Mouse (Mus musculus) limb, embryonic 14.5 days (tissue): ENCODE data around the gene Grm5. TPM values are rescaled to one million over a fixed set of nuclear protein-coding genes. Genes with fewer than 3 reads are reported as not detected.

Source experiments
- ATAC-seq: fragments of 200-750 bp; cut with Nextera tagmentation; 2 replicates; pipeline ENCODE4 v1.8.0; 2017; ENCODE audit warnings: low read depth, moderate number of reproducible peaks, moderate TSS enrichment; ENCODE audit not compliant: low FRiP score
- DNase-seq: peaks from one replicate; pipeline ENCODE4 v3.0.0-alpha.2; 2015; ENCODE audit warnings: low spot score
- H3K27ac ChIP-seq: fragments of 300-500 bp; sonication (generic); replicated peaks from 2 replicates; pipeline ENCODE4 v1.5.1; 2014; ENCODE audit warnings: low read depth, mild to moderate bottlenecking, low read length, moderate library complexity, mixed read lengths
- H3K27me3 ChIP-seq: fragments of 300-500 bp; sonication (generic); 2 replicates; pipeline ENCODE4 v1.6.1; 2014; ENCODE audit warnings: low read length, mixed read lengths; ENCODE audit not compliant: control insufficient read depth, insufficient read depth
- H3K36me3 ChIP-seq: fragments of 300-500 bp; sonication (generic); 2 replicates; pipeline ENCODE4 v1.6.1; 2014; ENCODE audit warnings: mild to moderate bottlenecking, low read length, moderate library complexity, mixed read lengths; ENCODE audit not compliant: control insufficient read depth, insufficient read depth
- H3K4me1 ChIP-seq: fragments of 300-500 bp; sonication (generic); 2 replicates; pipeline ENCODE4 v1.6.1; 2014; ENCODE audit warnings: antibody characterized with exemption, low read length, mixed read lengths; ENCODE audit not compliant: control insufficient read depth, insufficient read depth
- H3K4me2 ChIP-seq: fragments of 300-500 bp; sonication (generic); replicated peaks from 2 replicates; pipeline ENCODE4 v1.6.1; 2014; ENCODE audit warnings: low read depth, mild to moderate bottlenecking, low read length, moderate library complexity; ENCODE audit not compliant: severe bottlenecking
- H3K4me3 ChIP-seq: fragments of 300-500 bp; sonication (generic); replicated peaks from 2 replicates; pipeline ENCODE4 v1.5.1; 2014; ENCODE audit warnings: low read length
- H3K9ac ChIP-seq: fragments of 300-500 bp; sonication (generic); 2 replicates; pipeline ENCODE4 v1.6.1; 2014; ENCODE audit warnings: mild to moderate bottlenecking, low read depth, low read length, moderate library complexity; ENCODE audit not compliant: severe bottlenecking
- H3K9me3 ChIP-seq: fragments of 300-500 bp; sonication (generic); 2 replicates; pipeline ENCODE4 v1.6.1; 2016; ENCODE audit warnings: low read length; ENCODE audit not compliant: control insufficient read depth
- POLR2A ChIP-seq: fragments of 200-500 bp; IDR thresholded peaks from 2 replicates; pipeline ENCODE4 v1.8.0; 2012; ENCODE audit warnings: inconsistent platforms, mild to moderate bottlenecking, moderate library complexity, borderline replicate concordance; ENCODE audit not compliant: insufficient read depth, insufficient read length; ENCODE audit errors: extremely low read depth
- WGBS: fragments of 180-500 bp; shearing (Covaris S2); extraction: QIAGEN DNeasy Blood & Tissue Kit; methylation state at CpG from one replicate; pipeline ENCODE4 v1.1.7; 2014; 5-methylcytosine and 5-hydroxymethylcytosine counted together
- polyA plus RNA-seq, 2 experiments: library from polyadenylated mRNA; depleted of rRNA in 1 of 2; stranded (reverse) in 1 of 2; unstranded in 1 of 2; fragments of >200 nt; fragmentation: Nextera tagmentation in 1 of 2; extraction: Ambion mirVana in 1 of 2; gene quantifications; 2 replicates each; pipeline versions ENCODE4 v1.2.1 to v1.2.3; 2012 to 2014

Gene Grm5
- polyA plus RNA-seq, 2 experiments = 0.01 TPM; not detected in 1

DNA sequence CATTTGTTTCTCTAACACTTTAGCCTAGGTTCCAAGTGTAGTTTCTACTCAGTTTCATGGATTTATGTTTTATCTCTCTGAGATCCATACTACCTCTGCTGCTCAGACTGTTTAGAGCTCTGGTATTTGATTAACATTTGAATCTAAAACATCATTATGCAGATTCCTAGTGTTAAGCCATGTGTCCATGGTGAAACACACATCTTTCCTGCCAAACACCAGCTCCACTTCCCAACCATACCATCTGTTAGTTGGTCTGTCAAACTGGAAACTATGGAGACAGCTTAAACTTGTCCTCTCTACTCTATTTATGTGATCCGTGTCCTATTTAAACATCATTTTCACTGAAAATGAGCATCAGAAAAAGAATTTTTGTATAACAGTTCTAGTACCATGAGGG, 203.6 kb downstream of the Grm5 start:
- DNase-seq = no peak
- Histone ChIP-seq H3K4me3 (no peak overlapping the region), H3K4me1 (no peaks in the 10 kb centered on the region), H3K36me3 (no peaks in the 10 kb centered on the region), H3K27ac (no peak overlapping the region), H3K4me2 (no peak overlapping the region), H3K27me3 (no peaks in the 10 kb centered on the region), H3K9ac (no peak overlapping the region), H3K9me3 (no peaks in the 10 kb centered on the region)
- no peak for TF ChIP-seq POLR2A
- ATAC-seq = no peak
- WGBS = 89% methylated on average over 1 of the region's 1 CpGs

DNA sequence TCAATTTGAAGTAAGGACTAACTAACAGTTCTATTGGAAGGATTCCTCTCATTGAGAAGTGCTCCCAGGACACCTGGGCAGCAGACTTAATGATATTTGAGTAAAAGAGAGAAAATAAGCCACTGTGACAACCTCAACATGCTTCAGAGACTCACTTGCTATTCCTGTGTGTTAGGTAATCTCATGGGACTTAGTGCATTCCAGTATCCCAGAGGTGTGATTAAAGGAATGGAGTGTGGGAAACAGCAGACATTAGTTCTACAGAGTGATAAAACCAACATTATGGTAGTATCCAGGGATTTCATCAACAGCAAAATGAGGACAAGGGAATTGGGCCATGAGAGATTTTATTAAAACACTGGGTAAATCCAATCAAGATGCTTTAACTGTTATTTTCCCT, 205.0 kb downstream of the Grm5 start:
- H3K27me3 ChIP-seq = no peaks in the 10 kb centered on the region
- TF ChIP-seq POLR2A = no peak
- no peaks in the 10 kb centered on the region for H3K4me1 ChIP-seq
- no peak overlapping the region for H3K27ac ChIP-seq
- H3K36me3 ChIP-seq = no peaks in the 10 kb centered on the region
- H3K4me2 ChIP-seq = no peak overlapping the region
- H3K9me3 ChIP-seq = no peaks in the 10 kb centered on the region
- H3K4me3 ChIP-seq = no peak overlapping the region
- ATAC-seq (no peak), DNase-seq (no peak)
- no peak overlapping the region for H3K9ac ChIP-seq

DNA sequence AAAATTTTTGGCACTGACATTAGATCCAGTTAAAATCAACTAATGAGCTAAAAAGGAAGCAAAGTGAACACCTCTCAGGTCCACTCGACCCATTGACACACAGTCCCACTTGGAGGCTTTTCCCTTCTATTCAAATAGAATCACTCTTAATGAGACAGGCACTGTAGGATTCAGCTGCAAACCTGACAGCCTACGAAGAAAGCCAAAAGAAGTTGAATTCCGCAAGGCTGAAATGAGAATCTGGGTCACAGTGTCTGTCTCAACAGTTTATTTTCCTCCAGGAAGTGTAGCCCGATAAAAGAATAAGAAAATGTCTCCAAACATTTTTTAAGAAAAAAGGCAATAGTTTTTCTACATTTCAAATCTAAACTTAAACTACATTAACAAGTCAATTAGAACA, 209.9 kb downstream of the Grm5 start:
- Histone ChIP-seq H3K36me3 (no peaks in the 10 kb centered on the region), H3K4me1 (no peaks in the 10 kb centered on the region), H3K4me3 (no peak overlapping the region), H3K27ac (no peak overlapping the region), H3K9ac (no peak overlapping the region), H3K27me3 (no peaks in the 10 kb centered on the region), H3K9me3 (no peaks in the 10 kb centered on the region), H3K4me2 (no peak overlapping the region)
- no peak for TF ChIP-seq POLR2A
- WGBS = 81% methylated on average over 4 of the region's 4 CpGs
- ATAC-seq = no peak
- no peak for DNase-seq

DNA sequence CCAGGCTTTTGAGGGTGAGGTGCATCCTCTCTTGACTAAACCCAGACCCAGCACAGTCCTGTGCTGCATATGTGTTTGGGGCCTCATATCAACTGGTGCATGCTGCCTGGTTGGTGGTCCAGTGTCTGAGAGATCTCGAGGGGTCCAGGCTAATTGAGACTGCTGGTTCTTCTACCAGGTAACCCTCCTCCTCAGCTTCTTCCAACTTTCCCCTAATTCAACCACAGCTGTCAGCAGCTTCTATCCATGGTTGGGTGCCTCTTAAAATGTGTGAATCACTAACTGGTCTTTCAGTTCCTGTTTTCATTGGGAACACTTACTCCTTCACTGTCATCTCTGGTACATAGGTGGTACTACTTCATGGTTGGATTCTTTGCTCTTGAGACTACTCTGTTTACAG, 240.9 kb downstream of the Grm5 start:
- TF ChIP-seq POLR2A = no peak
- Histone ChIP-seq H3K27ac (no peak overlapping the region), H3K4me1 (no peaks in the 10 kb centered on the region), H3K36me3 (no peaks in the 10 kb centered on the region), H3K9ac (no peak overlapping the region), H3K4me2 (no peak overlapping the region), H3K9me3 (no peaks in the 10 kb centered on the region), H3K4me3 (no peak overlapping the region), H3K27me3 (no peaks in the 10 kb centered on the region)
- ATAC-seq = no peak
- DNase-seq = no peak
- WGBS = 71% methylated on average over 1 of the region's 1 CpGs

DNA sequence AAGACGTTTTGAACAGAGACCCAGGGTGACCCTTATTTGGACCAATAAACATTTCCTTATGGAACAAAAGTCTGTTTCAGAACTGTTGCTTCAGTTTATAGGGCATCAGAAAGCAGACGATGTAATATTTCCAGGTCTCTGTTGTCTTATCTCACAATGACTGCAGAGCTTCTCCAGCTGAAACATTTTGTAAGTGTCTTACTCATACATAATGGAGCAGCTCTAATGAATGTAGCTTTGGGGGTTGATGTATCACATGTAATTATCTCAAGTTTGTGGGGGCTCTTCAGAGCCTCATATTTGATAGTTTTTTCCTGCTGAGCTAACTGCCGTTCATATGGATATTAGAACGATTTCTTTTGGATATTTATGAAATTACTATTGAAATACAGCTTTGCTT, 250.7 kb downstream of the Grm5 start:
- Histone ChIP-seq H3K36me3 (no peaks in the 10 kb centered on the region), H3K9ac (no peak overlapping the region), H3K27me3 (no peaks in the 10 kb centered on the region), H3K27ac (no peak overlapping the region), H3K9me3 (no peaks in the 10 kb centered on the region), H3K4me1 (no peaks in the 10 kb centered on the region), H3K4me2 (no peak overlapping the region), H3K4me3 (no peak overlapping the region)
- TF ChIP-seq POLR2A = no peak
- 50% methylated on average over 4 of the region's 4 CpGs for WGBS
- DNase-seq (no peak), ATAC-seq (no peak)

DNA sequence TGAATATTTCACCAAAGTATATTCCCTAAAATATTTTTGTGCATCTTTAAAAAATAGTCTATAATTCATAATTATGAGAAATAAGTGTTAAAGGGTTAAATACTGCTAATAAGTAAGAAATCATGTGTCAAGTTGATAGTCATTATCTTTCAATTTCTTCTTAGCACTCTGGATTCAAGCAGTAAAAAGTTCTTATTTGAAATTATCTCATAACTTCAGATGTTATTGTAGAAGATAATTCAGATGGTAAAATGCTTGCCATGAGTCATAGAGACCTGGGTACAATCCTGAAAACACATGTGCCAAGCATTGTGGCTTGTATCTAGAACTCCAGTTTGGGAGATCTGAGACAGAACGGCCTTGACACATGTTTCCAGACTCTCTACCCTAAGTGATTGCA, 254.6 kb downstream of the Grm5 start:
- no peak overlapping the region for H3K4me2 ChIP-seq
- DNase-seq = no peak
- no peak overlapping the region for H3K9ac ChIP-seq
- no peak for TF ChIP-seq POLR2A
- no peaks in the 10 kb centered on the region for H3K27me3 ChIP-seq
- H3K27ac ChIP-seq = no peak overlapping the region
- WGBS = 71% methylated on average over 1 of the region's 1 CpGs
- no peak overlapping the region for H3K4me3 ChIP-seq
- ATAC-seq = no peak
- H3K9me3 ChIP-seq = no peaks in the 10 kb centered on the region
- H3K4me1 ChIP-seq = no peaks in the 10 kb centered on the region
- H3K36me3 ChIP-seq = no peaks in the 10 kb centered on the region
